Mouse (Mus musculus) ES-E14 (cell line): ENCODE data around the gene Six6.

Experiments used
- CHD2 ChIP-seq: IDR thresholded peaks from 2 replicates; pipeline ENCODE4 v1.6.1; 2014; ENCODE audit warnings: mild to moderate bottlenecking, low read depth, low read length, inconsistent platforms
- HCFC1 ChIP-seq: IDR thresholded peaks from 2 replicates; pipeline ENCODE4 v1.6.1; 2012; ENCODE audit warnings: low read length, inconsistent platforms, borderline replicate concordance; ENCODE audit not compliant: insufficient read depth
- MAFK ChIP-seq: IDR thresholded peaks from 2 replicates; pipeline ENCODE4 v1.6.1; 2014; ENCODE audit warnings: mild to moderate bottlenecking, low read depth, low read length, inconsistent platforms; ENCODE audit not compliant: insufficient read depth
- ZC3H11A ChIP-seq: IDR thresholded peaks from 2 replicates; pipeline ENCODE4 v1.6.1; 2012; ENCODE audit warnings: low read depth, mild to moderate bottlenecking, inconsistent platforms, low read length, borderline replicate concordance
- ZNF384 ChIP-seq: IDR thresholded peaks from 2 replicates; pipeline ENCODE4 v1.6.1; 2012; ENCODE audit warnings: low read depth, low read length, inconsistent platforms

- TF ChIP-seq CHD2 (no peak), HCFC1 (no peak), ZNF384 (no peak), ZC3H11A (no peak), MAFK (no peak)
These were observed 39.5 kb downstream of the Six6 start for GRCm38 (mm10) chr12:72979236-72979635.
